Mouse (Mus musculus): ENCODE data around the gene Ndufa7. TPM values are rescaled to one million over a fixed set of nuclear protein-coding genes. Genes with fewer than 3 reads are reported as not detected.
A peak's percentile ranks its signal among the peaks of the same experiment; 100 is the strongest.
"Not testable (repeated sequence)": the region's sequence is repeated elsewhere in the genome, so short reads cannot be mapped to it uniquely, and the experiment has no call there.

The Ndufa7 gene
- total RNA-seq, 2 experiments from 2014 or later: 292 to 312 TPM

DNA sequence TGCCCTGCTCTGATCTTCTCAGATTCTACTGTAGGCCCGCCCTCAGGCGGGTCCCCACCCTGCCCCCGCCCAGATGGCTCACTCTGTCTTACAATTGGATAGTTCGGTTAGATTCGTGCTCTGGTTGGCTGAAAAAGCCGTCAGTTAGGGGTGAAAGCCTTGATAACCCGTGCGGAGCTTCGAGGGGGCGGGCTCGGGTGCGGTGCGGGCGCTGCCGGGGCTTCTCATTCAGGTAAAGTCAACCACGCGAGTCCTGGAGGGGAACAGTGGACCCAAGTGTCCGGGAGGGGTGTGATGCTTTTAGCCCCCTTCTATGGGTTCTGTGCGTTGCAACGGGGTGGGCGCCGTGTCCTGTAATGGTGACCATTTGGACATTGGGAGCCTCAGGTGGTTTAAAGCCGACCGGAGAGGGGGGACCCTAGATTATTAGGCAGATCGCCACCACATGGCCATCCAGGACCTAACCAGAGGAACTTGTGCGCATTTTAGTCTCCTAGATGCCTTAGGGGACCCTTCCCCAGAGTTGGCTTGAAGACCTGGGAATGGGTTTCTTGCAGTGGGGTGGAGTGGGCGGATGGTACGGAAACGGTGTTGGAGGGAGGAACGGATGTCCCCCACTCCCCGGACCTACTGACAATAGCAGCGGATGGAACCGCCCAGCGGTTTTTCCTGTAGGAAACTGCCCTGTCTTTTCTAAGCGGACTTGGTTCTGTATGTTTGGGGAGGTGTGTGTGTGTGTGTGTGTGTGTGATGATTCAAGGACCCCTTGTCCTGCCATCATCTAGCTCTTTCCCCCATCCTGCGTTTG is 13.8 kb upstream of the Ndufa7 start, which contains the start of gene Kank3:
Kank3 (plus strand) TSS at position 186 of the 808 bp plus-strand sequence.
- DNase-seq (ENCODE audit: low spot score in 2 of 2): peak; percentile 83 to 92

DNA sequence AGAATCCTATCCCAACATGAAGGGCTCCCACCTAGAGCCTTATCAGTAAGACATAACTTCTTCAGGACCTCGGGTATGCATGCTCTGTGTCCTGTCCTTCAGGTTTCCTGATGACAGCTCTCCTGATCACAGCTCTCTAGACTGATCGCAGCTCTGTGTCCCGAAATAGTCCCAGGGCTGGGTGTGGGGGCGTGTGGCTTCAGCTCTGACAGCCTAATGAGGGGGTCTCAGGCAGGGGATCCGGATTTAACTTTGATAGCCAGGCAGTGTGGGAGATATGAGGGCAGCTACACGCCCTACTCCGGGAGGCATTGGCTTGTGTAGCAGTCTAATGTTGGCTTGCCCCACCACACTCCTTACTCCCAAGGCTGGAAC is 13.2 kb upstream of the Ndufa7 start:
- no peak for DNase-seq (ENCODE audit: low spot score in 2 of 2)

DNA sequence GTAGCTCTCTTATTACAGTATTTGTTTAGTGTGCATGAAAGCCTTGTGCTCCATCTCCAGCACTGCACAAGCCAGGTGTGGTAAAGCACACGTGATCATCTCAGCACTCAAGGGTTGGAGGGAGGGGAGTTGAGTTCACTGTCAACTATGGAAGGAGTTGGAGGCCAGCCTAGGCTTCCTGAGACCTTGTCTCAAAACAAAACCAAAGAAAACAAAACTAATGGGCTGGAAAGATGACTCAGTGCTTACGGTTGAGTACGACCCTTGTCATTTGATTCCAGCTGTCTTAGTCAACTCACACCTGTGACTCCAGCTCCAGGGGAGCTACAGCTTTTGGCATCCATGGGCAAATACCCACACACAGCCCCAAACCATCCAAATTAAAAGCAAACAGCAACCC is 11.9 kb upstream of the Ndufa7 start:
- no peak for DNase-seq (ENCODE audit: low spot score in 2 of 2)

DNA sequence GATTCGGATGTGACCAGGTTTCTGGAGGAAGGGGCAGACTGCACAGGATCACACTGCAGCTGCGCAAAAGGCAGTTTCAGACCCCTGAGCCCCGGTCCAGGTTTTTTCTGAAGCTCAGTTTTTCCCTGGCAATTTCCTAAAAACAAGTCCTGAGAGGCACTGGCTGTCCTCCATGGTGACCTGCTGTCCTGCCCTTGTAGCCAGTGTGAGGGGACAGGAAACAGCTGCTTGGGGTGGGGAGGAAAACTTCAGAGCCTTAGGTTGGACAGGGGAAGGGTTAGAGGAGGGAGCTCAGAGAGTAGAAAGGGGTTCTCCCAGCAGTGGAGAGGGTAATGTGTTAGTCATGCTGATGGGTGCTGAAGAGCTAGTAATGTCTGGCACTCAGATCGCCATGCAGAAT is 11.4 kb upstream of the Ndufa7 start:
- DNase-seq (ENCODE audit: low spot score in 2 of 2): no peak

DNA sequence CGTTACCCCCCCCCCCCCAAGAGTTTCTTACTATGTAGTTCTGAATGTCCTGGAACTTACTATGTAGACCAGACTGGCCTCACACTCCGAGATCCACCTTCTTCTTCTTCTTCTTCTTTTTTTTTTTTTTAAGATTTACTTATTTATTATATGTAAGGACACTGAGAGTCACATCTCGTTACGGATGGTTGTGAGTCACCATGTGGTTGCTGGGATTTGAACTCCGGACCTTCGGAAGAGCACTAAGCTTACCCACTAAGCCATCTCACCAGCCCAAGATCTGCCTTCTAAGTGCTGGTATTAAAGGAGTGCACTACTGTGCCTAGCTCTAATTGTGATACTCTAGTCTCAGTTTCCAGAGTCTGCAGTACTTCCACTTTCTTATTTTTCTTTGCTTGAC is 9.0 kb upstream of the Ndufa7 start:
- DNase-seq (ENCODE audit: low spot score in 2 of 2): no peak

DNA sequence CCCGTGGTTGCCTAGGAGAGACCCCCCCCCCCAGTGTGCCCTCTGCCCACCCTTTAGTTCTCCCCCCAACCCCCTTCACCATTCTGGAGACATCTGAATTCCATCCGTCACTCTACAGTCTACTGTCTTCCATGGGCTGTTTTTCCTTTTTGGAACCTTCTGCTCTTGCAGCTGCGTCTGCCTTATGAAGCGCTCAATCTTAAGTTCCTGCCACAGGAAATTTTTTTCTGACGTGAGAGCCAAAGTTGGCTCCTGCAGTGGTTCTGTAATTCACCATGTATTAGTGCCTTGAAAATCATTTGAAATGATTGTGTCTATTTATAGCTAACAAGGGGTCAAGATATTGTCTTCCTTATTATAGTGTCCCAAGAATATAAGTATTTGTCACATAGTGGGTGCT is 7.8 kb upstream of the Ndufa7 start:
- no peak for DNase-seq (ENCODE audit: low spot score in 2 of 2)

DNA sequence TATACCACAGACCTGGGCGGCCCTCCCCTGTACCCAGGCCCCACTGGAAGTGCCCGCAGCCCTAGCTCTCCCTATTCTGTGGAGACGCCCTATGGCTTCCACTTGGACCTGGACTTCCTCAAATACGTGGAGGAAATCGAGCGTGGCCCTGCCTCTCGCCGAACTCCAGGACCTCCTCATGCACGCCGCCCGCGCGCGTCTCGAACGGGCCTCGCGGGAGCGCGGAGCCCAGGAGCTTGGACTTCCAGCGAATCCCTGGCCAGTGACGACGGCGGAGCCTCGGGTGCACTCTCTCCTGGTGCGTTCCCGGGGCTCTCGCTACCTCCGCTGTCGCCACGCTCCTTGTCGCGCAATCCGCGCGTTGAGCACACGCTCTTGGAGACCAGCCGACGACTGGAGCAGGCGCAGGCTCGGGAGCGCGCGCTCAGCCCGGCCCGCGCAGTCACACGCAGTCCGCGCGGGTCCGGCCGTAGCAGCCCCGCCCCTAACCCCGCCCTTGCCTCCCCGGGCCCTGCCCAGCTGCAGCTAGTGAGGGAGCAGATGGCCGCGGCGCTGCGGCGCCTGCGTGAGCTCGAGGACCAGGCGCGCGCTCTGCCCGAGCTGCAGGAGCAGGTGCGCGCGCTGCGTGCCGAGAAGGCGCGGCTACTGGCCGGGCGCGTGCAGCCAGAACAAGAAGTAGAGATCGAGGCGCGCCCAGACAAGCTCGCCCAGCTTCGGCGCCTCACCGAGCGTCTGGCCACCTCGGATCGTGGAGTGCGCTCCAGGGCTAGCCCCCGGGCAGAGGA is 7.0 kb upstream of the Ndufa7 start:
- peak; percentile 77 to 90 for DNase-seq (ENCODE audit: low spot score in 2 of 2)

DNA sequence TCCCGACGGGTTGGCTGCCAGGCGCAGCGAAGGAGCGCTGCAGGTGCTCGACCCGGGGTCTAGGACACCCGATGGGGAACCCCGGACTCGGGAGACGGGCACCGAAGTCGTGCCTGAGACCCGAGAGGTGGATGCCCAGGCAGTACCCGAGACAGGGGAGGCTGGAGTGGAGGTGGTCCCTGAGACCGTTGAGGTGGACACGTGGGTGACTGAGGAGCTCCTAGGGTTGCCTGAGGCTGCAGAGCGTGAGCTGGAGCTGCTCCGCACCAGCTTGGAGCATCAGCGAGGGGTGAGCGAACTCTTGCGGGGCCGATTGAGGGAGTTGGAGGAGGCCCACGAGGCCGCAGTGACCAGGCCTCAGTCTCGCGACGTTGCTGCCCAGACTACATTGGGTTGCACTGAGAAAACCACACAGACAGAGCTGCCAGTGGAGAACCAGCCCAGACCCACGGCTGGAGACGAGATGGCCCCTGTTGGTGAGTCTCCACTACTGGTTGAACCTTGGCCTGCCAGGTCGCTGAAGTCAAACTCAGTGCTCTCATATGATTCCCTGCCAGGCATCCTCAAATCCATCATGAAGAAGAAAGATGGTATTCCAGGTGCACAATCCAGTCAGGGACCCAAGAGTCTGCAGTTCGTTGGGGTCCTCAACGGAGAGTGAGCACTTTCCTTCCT is 6.3 kb upstream of the Ndufa7 start:
- no peak for DNase-seq (ENCODE audit: low spot score in 2 of 2)

DNA sequence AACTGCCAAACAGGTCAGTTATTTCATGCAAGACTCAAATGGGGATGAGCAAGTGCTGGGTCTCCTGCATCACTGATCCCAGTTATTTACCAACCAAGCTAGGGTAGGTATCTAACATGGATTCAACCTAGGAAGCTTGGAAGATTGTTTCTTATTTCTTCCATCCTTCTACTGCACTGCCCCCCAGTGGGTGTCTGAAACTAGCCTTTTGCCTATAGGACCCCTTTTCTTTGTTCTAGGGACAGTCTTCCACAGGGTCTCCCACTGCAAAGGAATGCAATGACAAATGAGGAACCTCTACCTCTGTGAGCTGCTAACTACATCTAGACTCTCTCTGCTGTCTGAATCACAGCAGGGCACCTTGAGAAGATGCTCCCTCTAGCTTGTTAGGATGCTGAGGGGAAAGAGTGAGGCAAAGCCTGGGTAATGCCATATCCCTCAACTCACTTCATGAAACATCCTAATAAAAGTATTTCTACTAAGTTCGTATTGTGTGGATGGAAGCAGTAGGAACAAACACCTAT is 1.9 kb upstream of the Ndufa7 start:
- no peak for DNase-seq (ENCODE audit: low spot score in 2 of 2)

DNA sequence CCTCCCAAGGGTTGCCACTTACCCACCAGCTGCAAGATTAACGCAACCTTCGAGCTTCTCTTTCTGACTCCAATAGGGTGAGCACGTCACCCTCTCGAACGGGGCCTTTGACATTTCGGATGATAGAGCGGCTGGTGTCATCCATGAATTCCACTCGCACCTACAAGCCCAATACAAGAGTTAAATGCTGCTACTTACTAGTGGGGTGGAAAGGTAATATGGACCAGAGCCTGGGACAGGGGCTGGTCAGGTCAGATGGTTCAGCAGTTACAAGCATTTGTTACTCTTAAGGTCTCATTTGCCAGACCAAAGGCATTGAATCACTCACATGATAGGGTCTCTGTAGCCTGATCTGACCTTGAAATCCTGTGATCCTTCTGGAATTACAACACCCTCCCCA is 1.2 kb upstream of the Ndufa7 start:
- not testable (repeated sequence) for DNase-seq (ENCODE audit: low spot score in 2 of 2)

DNA sequence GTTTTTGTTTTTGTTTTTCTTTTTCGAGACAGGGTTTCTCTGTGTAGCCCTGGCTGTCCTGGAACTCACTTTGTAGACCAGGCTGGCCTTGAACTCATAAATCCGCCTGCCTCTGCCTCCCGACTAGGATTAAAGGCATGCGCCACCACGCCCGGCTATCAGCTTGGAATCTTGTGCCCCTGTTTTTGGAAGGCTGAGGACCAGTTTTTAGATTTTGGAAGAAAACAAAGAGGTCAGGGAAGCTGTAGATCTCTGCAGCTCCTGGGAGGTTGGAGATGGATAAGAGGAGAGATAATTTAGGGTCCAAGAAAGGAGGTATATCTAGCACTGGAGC is 592 bp downstream of the Ndufa7 start:
- not testable (repeated sequence) for DNase-seq (ENCODE audit: low spot score in 2 of 2)

DNA sequence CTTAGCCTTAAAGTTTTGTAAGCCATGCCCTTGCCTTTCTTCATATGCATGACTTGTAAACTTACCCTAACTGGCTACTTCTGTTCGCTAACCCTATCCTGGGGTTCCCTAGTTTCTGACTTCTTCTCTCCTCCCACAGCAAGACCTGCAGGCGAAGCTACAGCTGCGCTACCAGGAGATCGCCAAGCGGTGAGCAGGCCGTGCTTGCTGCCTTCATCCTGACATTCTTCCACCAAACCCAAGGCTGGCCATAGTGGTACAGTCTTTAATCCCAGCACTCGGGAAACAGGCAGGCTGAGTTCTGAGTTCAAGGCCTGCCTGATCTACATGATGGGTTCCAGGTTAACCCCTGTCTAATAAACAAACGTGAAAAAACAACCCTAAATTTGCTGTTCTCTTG is 1.1 kb downstream of the Ndufa7 start:
- DNase-seq (ENCODE audit: low spot score in 2 of 2): no peak

DNA sequence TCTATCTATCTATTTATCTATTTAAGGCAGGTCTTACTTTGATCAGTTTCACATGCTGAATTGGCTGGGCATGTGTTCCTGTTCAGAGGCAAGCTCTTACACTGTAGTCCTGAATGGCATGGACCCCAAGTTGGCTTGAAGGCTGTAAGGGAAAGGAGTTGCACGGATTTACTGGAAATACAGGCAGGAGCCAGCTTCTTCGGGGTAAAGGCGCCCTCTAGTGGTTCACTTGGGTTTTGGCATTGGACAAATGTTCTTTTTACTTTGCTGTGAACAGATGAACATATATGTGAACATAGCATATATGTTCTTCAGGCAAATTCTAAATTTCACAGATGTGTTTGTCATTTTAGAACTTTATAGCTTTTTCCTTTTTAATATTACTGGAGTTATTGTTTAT is 2.5 kb downstream of the Ndufa7 start:
- DNase-seq (ENCODE audit: low spot score in 2 of 2): peak; percentile 43 to 62

DNA sequence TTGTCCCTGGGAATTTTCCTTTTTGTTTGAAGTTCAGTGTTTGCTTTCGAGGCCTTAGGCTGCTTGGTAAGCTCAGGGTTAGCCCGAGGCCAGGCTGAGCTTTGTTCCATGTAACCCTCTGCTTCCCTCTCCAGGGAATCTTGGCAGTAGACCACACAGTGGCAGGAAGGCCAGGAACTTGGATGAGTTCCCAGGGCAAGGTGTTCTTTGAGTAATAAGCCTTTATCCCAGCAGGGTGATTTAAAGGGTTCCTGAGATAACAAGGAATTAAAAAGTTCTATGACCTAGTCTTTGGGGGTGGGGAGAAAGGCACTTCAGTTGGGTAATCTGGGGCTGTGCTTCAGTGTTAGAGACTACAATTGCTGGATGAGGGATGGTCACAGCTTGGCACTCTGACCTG is 4.5 kb downstream of the Ndufa7 start:
- DNase-seq (ENCODE audit: low spot score in 2 of 2): no peak

DNA sequence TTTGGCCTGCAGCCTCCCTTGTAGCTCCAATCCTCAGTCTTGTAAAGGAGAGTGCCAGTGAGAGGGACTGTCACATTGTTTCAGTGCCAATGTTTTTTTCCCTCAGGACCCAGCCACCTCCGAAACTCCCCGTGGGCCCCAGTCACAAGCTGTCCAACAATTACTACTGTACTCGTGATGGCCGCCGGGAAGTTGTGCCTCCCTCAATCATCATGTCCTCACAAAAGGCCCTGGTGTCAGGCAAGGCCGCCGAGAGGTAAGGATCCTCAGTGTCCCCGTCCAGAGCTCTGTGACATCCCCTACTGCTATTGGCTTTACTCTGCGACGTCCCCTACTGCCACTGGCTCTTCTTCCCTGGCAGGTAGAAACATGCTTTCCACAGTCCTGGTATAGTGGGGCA is 5.2 kb downstream of the Ndufa7 start:
- no peak for DNase-seq (ENCODE audit: low spot score in 2 of 2)

DNA sequence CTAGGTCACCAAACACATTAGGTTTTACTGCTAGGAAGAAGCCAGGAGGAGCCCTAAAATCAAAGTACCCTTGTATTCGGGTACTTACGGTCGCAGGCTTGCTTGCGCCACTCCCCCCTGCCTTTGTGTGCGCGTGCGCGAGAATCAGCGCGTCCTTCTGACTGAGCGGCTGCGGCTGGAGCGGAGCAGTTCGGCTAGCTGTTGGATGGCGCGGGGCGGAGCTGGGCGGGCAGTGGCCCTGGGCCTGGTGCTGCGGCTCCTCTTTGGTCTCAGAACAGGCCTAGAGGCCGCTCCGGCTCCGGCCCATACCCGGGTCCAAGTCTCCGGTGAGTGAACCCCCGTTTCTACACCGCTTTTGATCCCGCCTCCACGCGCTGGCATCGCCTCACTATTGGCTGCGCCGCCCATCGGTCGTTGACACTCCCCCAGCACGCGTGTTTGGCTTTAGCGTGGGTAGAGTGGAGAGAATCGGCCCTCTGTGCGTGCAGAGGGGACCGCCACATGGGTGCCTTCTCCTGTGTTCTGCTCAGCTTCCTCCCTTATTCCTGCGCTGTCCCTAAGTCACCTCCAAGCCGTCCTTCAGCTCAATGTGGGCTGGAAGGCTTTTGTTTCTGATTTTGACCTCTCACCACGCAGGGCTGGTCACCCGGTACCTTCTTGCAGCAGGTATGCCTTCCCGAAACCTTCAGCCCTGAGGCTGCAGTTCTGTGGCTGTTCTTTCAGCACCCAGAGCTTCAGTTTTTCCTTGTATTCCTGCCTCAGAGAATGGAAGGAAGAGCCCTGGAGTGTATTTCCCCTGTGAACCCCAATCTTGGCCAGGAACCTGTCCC is 18.8 kb downstream of the Ndufa7 start, which contains the start of gene Cd320:
Cd320 (plus strand) TSS at position 126 of the 830 bp plus-strand sequence.
- peak; percentile 81 to 91 for DNase-seq (ENCODE audit: low spot score in 2 of 2)

DNA sequence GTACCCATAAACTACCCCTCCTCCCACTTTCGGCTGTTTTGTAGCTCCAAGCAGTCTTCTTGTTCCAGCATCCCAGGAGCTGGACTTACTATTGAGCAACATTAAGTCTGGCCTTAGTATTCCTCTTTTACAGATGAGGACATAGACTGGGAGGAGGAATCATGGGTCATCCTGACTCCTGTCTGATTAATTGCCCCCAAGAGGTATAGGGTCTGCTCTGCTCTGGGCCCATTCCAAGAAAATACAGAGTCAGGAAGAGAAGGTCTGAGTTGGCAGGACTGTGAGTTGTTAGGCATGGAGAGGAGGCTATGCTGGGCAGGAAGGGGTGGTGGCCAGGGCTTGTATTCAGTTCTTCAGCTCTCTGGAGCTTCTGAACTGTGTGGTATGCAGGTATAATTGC is 19.8 kb downstream of the Ndufa7 start:
- DNase-seq (ENCODE audit: low spot score in 2 of 2): no peak

DNA sequence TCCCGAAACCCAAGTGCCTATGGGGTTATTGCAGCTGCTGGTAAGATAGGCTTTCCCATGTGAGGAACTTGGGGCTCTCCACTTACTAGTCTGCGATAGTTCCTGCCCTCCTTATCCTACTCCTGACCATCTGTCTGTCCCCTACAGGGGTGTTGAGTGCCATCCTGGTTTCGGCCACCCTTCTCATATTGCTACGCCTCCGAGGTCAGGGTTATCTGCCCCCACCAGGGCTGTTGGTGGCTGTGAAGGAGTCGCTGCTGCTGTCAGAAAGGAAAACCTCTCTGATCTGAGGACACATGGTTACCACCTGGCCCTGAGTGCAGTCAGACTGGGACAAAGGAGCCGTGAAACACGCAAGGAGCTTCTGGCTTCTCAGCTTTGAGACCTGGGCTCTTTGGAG is 23.8 kb downstream of the Ndufa7 start:
- no peak for DNase-seq (ENCODE audit: low spot score in 2 of 2)

DNA sequence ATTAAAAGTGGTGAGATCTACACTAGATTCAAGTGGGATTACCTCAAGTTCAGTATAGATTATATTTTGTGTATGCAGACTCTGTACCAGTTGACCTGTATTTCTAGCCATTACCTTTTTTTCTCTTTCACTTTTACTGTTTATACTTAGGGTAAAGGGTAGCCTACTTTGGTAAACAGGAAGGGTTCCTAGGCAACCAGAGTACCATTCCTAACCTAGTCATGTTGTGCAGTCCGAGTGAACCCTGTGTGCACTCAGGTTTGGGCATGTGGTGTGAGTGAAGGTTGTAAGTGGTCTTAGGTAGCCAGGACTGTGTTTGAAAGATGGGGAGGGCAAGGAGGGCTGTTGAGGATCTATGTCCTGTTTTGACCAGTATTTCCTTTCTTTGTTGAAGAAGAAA is 27.0 kb downstream of the Ndufa7 start:
- no peak for DNase-seq (ENCODE audit: low spot score in 2 of 2)

DNA sequence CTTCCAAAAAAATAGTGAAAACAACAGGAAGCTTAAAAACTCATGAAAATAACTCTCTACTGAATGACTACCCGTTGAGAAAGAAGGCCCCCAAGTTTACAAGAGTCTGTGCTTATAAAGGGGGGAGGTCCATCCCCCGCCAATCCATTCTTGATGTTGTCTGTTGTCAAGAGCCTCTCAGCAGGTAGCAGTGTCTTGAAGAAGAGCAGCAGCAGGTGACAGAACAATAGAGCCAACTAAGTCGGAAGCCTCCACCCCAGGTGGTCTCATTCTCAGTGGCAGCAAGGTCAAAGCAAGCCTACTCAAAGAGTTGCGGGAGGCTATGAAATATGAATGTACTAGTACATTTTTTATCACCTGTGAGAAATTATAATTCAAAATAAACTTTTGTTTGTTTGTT is 33.4 kb downstream of the Ndufa7 start:
- no peak for DNase-seq (ENCODE audit: low spot score in 2 of 2)
